Mouse (Mus musculus) kidney, embryonic 14.5 days (tissue): ENCODE data around the gene Tspan18. TPM values are rescaled to one million over a fixed set of nuclear protein-coding genes. Genes with fewer than 3 reads are reported as not detected.

Experiments used
- ATAC-seq: fragments of 200-750 bp; cut with Nextera tagmentation; 2 replicates; pipeline ENCODE4 v1.8.0; 2017; ENCODE audit warnings: moderate number of reproducible peaks, mild to moderate bottlenecking, moderate TSS enrichment, moderate library complexity; ENCODE audit not compliant: low FRiP score, low TSS enrichment
- H3K27ac ChIP-seq: fragments of 300-500 bp; sonication (generic); 2 replicates; pipeline ENCODE4 v1.5.1; 2014; ENCODE audit warnings: low read depth, mild to moderate bottlenecking, low read length, moderate library complexity, mixed read lengths
- H3K27me3 ChIP-seq: fragments of 300-500 bp; sonication (generic); 2 replicates; pipeline ENCODE4 v1.6.1; 2014; ENCODE audit warnings: mild to moderate bottlenecking, low read length; ENCODE audit not compliant: control insufficient read depth, insufficient read depth
- H3K36me3 ChIP-seq: fragments of 300-500 bp; sonication (generic); 2 replicates; pipeline ENCODE4 v1.6.1; 2014; ENCODE audit warnings: low read length, mixed read lengths; ENCODE audit not compliant: control insufficient read depth, insufficient read depth
- H3K4me1 ChIP-seq: fragments of 300-500 bp; sonication (generic); 2 replicates; pipeline ENCODE4 v1.6.1; 2014; ENCODE audit warnings: low read length, mixed read lengths; ENCODE audit not compliant: control insufficient read depth, insufficient read depth
- H3K4me2 ChIP-seq: fragments of 300-500 bp; sonication (generic); replicated peaks from 2 replicates; pipeline ENCODE4 v1.6.1; 2014; ENCODE audit warnings: low read depth, mild to moderate bottlenecking, low read length
- H3K4me3 ChIP-seq: fragments of 300-500 bp; sonication (generic); 2 replicates; pipeline ENCODE4 v1.5.1; 2014; ENCODE audit warnings: mild to moderate bottlenecking, low read length
- H3K9ac ChIP-seq: fragments of 300-500 bp; sonication (generic); 2 replicates; pipeline ENCODE4 v1.6.1; 2014; ENCODE audit warnings: low read depth, mild to moderate bottlenecking, low read length, moderate library complexity
- H3K9me3 ChIP-seq: fragments of 300-500 bp; sonication (generic); 2 replicates; pipeline ENCODE4 v1.6.1; 2016; ENCODE audit warnings: low read length; ENCODE audit not compliant: control insufficient read depth
- WGBS: fragments of 180-500 bp; shearing (Covaris S2); extraction: QIAGEN DNeasy Blood & Tissue Kit; methylation state at CpG from one replicate; pipeline ENCODE4 v1.1.7; 2014; 5-methylcytosine and 5-hydroxymethylcytosine counted together
- polyA plus RNA-seq: library from polyadenylated mRNA; unstranded; fragments of >200 nt; fragmentation: Nextera tagmentation; extraction: Ambion mirVana; gene quantifications from 2 replicates; pipeline ENCODE4 v1.2.1, GENCODE M21; 2014

Gene Tspan18
- polyA plus RNA-seq, 1 experiment from 2014 or later: 49.2 TPM

- H3K9ac ChIP-seq: no peak overlapping the region
- H3K9me3 ChIP-seq: no peaks in the 10 kb centered on the region
- H3K27ac ChIP-seq: no peak overlapping the region
- ATAC-seq: 0 out of 2 replicates have a peak, but pooled peaks have one; percentile 2
- WGBS: 45% methylated on average over 7 of the region's 7 CpGs
- no peaks in the 10 kb centered on the region for H3K36me3 ChIP-seq
- H3K4me2 ChIP-seq: no peak overlapping the region
- H3K27me3 ChIP-seq: no peaks in the 10 kb centered on the region
- H3K4me3 ChIP-seq: no peak overlapping the region
- no peaks in the 10 kb centered on the region for H3K4me1 ChIP-seq
Observed at GRCm38 (mm10) chr2:93351352-93351751, 17.0 kb upstream of the Tspan18 start.

DNA sequence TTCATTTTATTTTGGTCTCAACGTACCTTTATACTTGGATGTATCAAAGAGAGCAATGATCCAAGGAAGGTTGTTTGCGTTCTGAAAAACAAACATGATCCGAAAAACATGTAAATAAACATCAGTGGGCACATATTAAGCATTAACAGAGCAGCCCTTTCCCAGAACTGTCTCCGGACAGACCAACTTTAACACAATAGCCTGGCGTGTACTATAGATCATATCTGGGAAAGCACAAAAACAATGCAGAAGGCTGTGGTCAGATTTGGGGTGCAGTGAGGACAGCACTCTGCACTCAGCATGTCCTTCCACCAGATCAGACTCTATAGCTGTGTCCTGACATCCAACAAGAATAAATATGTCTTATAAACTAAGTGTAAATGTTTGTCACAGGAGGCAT, 12.7 kb upstream of the Tspan18 start:
- H3K9ac ChIP-seq: no peak overlapping the region
- 70% methylated on average over 5 of the region's 5 CpGs for WGBS
- no peaks in the 10 kb centered on the region for H3K27me3 ChIP-seq
- H3K4me3 ChIP-seq: no peak overlapping the region
- no peaks in the 10 kb centered on the region for H3K4me1 ChIP-seq
- no peaks in the 10 kb centered on the region for H3K9me3 ChIP-seq
- ATAC-seq: no peak
- H3K4me2 ChIP-seq: no peak overlapping the region
- H3K36me3 ChIP-seq: no peaks in the 10 kb centered on the region
- no peak overlapping the region for H3K27ac ChIP-seq

DNA sequence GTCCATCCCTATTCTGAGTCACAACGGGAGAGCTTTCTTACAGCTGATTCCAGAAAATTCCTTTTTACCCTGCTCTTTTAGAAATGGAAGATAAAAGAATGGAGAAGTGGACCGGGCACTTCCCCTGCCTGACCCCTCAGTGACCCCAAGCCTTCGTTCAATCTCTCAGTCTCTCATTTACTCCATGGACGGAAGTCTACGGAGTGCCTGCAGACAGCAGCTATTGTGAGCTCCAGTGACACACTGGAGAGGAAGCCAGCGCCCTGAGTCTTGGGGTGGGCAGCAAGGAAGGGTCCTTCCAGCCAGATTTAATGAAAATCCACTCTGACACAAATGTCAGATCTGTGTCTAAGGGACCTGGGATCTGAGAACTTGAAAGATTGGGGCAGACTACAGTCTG, 12.3 kb upstream of the Tspan18 start:
- Histone ChIP-seq H3K9ac (no peak overlapping the region), H3K4me2 (no peak overlapping the region), H3K36me3 (no peaks in the 10 kb centered on the region), H3K27me3 (no peaks in the 10 kb centered on the region), H3K4me1 (no peaks in the 10 kb centered on the region), H3K4me3 (no peak overlapping the region), H3K27ac (0 out of 2 replicates have a peak overlapping the region, but pooled peaks have one; percentile 42), H3K9me3 (no peaks in the 10 kb centered on the region)
- 40% methylated on average over 6 of the region's 6 CpGs for WGBS
- ATAC-seq: no peak

DNA sequence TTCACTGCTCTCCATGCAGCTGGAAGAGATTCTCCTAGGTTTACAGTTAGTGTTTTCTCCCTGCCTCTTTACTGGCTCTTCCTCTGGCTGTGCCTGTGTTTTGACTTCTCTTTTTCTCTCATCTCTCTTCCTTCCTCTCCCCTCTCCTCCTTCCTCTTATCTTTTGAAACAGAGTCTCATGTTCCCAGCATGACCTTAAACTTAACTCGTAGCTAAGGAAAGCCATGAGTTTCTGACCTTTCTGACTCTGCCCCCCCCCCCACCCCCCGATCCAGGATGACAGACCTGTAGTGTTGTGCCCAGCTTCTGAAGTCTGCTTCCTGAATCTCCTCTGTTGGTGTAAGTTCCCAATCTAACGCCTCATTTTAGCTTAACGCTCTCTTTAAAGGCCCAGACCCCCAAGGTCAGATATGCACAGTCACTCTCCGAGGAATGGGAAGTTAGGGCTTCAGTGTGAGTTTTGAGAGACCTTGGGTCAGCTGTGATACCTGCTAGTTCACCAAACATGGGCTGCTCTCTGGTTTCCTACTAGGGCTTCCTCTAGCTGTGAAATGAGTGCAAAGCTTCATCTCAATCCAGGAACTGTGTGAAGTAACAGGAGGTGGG, 11.5 kb upstream of the Tspan18 start:
- H3K36me3 ChIP-seq: no peaks in the 10 kb centered on the region
- H3K4me3 ChIP-seq: no peak overlapping the region
- no peaks in the 10 kb centered on the region for H3K27me3 ChIP-seq
- WGBS: 51% methylated on average over 5 of the region's 5 CpGs
- no peak overlapping the region for H3K4me2 ChIP-seq
- H3K27ac ChIP-seq: 0 out of 2 replicates have a peak overlapping the region, but pooled peaks have one; percentile 42
- H3K9ac ChIP-seq: no peak overlapping the region
- ATAC-seq: no peak
- no peaks in the 10 kb centered on the region for H3K9me3 ChIP-seq
- no peaks in the 10 kb centered on the region for H3K4me1 ChIP-seq

GRCm38 (mm10) chr2:93339373-93340106, 5.2 kb upstream of the Tspan18 start:
- peaks cover 7% of the 10 kb centered on the region; the same call in 1 of the 2 replicates for H3K4me1 ChIP-seq
- no peak for ATAC-seq
- H3K27me3 ChIP-seq: no peaks in the 10 kb centered on the region
- H3K9me3 ChIP-seq: 0 out of 2 replicates have a peak, but pooled peaks cover 3% of the 10 kb centered on the region
- H3K9ac ChIP-seq: no peak overlapping the region
- H3K27ac ChIP-seq: no peak overlapping the region
- no peak overlapping the region for H3K4me3 ChIP-seq
- 58% methylated on average over 9 of the region's 9 CpGs for WGBS
- H3K36me3 ChIP-seq: no peaks in the 10 kb centered on the region
- no peak overlapping the region for H3K4me2 ChIP-seq

GRCm38 (mm10) chr2:93335996-93336395, 1.7 kb upstream of the Tspan18 start:
- Histone ChIP-seq H3K9ac (no peak overlapping the region), H3K4me2 (no peak overlapping the region), H3K9me3 (0 out of 2 replicates have a peak, but pooled peaks cover 3% of the 10 kb centered on the region), H3K27ac (no peak overlapping the region), H3K27me3 (no peaks in the 10 kb centered on the region), H3K4me1 (peaks cover 21% of the 10 kb centered on the region), H3K36me3 (no peaks in the 10 kb centered on the region; the same call in 1 of the 2 replicates), H3K4me3 (no peak overlapping the region)
- ATAC-seq: no peak
- WGBS: 33% methylated on average over 11 of the region's 11 CpGs

GRCm38 (mm10) chr2:93333241-93333816, 976 bp downstream of the Tspan18 start:
- no peaks in the 10 kb centered on the region for H3K27me3 ChIP-seq
- H3K4me3 ChIP-seq: peak overlapping the region; percentile 82
- H3K27ac ChIP-seq: peak overlapping the region; percentile 84; the same call in 1 of the 2 replicates
- peaks cover 29% of the 10 kb centered on the region for H3K4me1 ChIP-seq
- WGBS: under 1% methylated on average over 29 of the region's 29 CpGs
- 0 out of 2 replicates have a peak, but pooled peaks cover 3% of the 10 kb centered on the region for H3K9me3 ChIP-seq
- no peaks in the 10 kb centered on the region; the same call in 1 of the 2 replicates for H3K36me3 ChIP-seq
- H3K4me2 ChIP-seq: peak overlapping the region; percentile 95
- H3K9ac ChIP-seq: peak overlapping the region; percentile 83
- ATAC-seq: peak; percentile 63

DNA sequence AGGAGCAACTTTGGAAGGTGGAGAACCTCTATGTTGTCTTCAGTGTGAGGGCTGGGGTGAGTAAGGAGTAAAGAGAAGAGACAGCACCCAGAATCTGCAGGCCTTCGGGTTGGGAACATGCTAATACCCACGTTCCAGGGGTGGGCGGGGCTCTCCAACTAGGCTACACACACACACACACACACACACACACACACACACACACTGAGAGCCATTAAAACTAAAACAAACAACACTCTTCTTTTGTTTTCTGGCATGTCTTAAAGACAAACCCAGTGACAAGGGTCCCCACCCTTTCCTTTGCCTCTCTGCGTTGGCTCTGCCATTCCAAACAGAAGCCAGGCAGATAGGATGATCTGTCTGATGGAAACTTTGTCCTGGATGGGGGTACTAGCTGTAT, 2.0 kb downstream of the Tspan18 start:
- 57% methylated on average over 4 of the region's 4 CpGs for WGBS
- no peak overlapping the region for H3K27ac ChIP-seq
- no peak for ATAC-seq

More for the DNA sequence above, 2.0 kb downstream of the Tspan18 start:
- Histone ChIP-seq H3K27me3 (no peaks in the 10 kb centered on the region), H3K4me2 (peak overlapping the region; percentile 95), H3K36me3 (no peaks in the 10 kb centered on the region; the same call in 1 of the 2 replicates), H3K4me3 (peak overlapping the region; percentile 82; the same call in 1 of the 2 replicates), H3K4me1 (peaks cover 34% of the 10 kb centered on the region), H3K9me3 (0 out of 2 replicates have a peak, but pooled peaks cover 3% of the 10 kb centered on the region), H3K9ac (peak overlapping the region; percentile 83; the same call in 1 of the 2 replicates)
